Mouse (Mus musculus): ENCODE data around the gene Dcbld1. TPM values are rescaled to one million over a fixed set of nuclear protein-coding genes. Genes with fewer than 3 reads are reported as not detected.

Gene Dcbld1
- polyA plus RNA-seq, 1 experiment from 2014 or later: 34.1 TPM

- no peak overlapping the region for H3K4me2 ChIP-seq (ENCODE audit: low read length)
- no peak overlapping the region for H3K9ac ChIP-seq (ENCODE audit: low read length)
- no peak for DNase-seq (ENCODE audit: low spot score)
- WGBS: 94% methylated on average over 4 of the region's 4 CpGs
- H3K4me3 ChIP-seq (ENCODE audit: low read depth, low read length): no peak overlapping the region
- H3K27ac ChIP-seq (ENCODE audit: low read depth): no peak overlapping the region
- H3K9me3 ChIP-seq (ENCODE audit: control insufficient read depth, low read length): no peaks in the 10 kb centered on the region
- H3K36me3 ChIP-seq (ENCODE audit: control insufficient read depth, insufficient read depth, low read length): peaks cover 21% of the 10 kb centered on the region
- no peaks in the 10 kb centered on the region for H3K27me3 ChIP-seq (replicated peaks; ENCODE audit: control insufficient read depth, insufficient read depth, low read length)
- ATAC-seq (replicated peaks; ENCODE audit: low FRiP score, low TSS enrichment, low read depth): no peak
- no peaks in the 10 kb centered on the region for H3K4me1 ChIP-seq (replicated peaks; ENCODE audit: control insufficient read depth, insufficient read depth, low read length)
Measured at GRCm38 (mm10) chr10:52360241-52360735, 126.9 kb downstream of the Dcbld1 start.

- DNase-seq (ENCODE audit: low spot score) (no peak), ATAC-seq (replicated peaks; ENCODE audit: low FRiP score, low TSS enrichment, low read depth) (no peak)
- no peaks in the 10 kb centered on the region for H3K9me3 ChIP-seq (ENCODE audit: control insufficient read depth, low read length)
- WGBS: 92% methylated on average over 9 of the region's 9 CpGs
- H3K4me2 ChIP-seq (ENCODE audit: low read length): no peak overlapping the region
- H3K27ac ChIP-seq (ENCODE audit: low read depth): no peak overlapping the region
- H3K4me3 ChIP-seq (ENCODE audit: low read depth, low read length): no peak overlapping the region
- H3K4me1 ChIP-seq (replicated peaks; ENCODE audit: control insufficient read depth, insufficient read depth, low read length): no peaks in the 10 kb centered on the region
- no peaks in the 10 kb centered on the region for H3K27me3 ChIP-seq (replicated peaks; ENCODE audit: control insufficient read depth, insufficient read depth, low read length)
- no peak overlapping the region for H3K9ac ChIP-seq (ENCODE audit: low read length)
- H3K36me3 ChIP-seq (ENCODE audit: control insufficient read depth, insufficient read depth, low read length): peaks cover 13% of the 10 kb centered on the region
Measured at GRCm38 (mm10) chr10:52360862-52361609, 127.6 kb downstream of the Dcbld1 start.

- ATAC-seq (replicated peaks; ENCODE audit: low FRiP score, low TSS enrichment, low read depth): no peak
- no peak overlapping the region for H3K27ac ChIP-seq (ENCODE audit: low read depth)
- WGBS: 88% methylated on average over 4 of the region's 4 CpGs
Measured at GRCm38 (mm10) chr10:52368376-52368775, 135.0 kb downstream of the Dcbld1 start.

More at GRCm38 (mm10) chr10:52368376-52368775, 135.0 kb downstream of the Dcbld1 start:
- Histone ChIP-seq H3K27me3 (replicated peaks; ENCODE audit: control insufficient read depth, insufficient read depth, low read length) (no peaks in the 10 kb centered on the region), H3K9me3 (ENCODE audit: control insufficient read depth, low read length) (no peaks in the 10 kb centered on the region), H3K9ac (ENCODE audit: low read length) (no peak overlapping the region), H3K4me1 (replicated peaks; ENCODE audit: control insufficient read depth, insufficient read depth, low read length) (no peaks in the 10 kb centered on the region), H3K4me3 (ENCODE audit: low read depth, low read length) (no peak overlapping the region), H3K4me2 (ENCODE audit: low read length) (no peak overlapping the region), H3K36me3 (ENCODE audit: control insufficient read depth, insufficient read depth, low read length) (no peaks in the 10 kb centered on the region)
- no peak for DNase-seq (ENCODE audit: low spot score)

Other genes with a start within 250 kb of the Dcbld1 start
- not detected in 2 replicates for gene Vgll2, start 211.1 kb upstream of the Dcbld1 start, polyA plus RNA-seq (2014; fragmentation: Nextera tagmentation; extraction: Ambion mirVana)
- gene Ros1, start 38.4 kb upstream of the Dcbld1 start, polyA plus RNA-seq (2014; fragmentation: Nextera tagmentation; extraction: Ambion mirVana): 0.55 and 0.87 TPM in 2 replicates
- not detected in 2 replicates for gene Gm26741, start 125.1 kb downstream of the Dcbld1 start, polyA plus RNA-seq (2014; fragmentation: Nextera tagmentation; extraction: Ambion mirVana)
- 17.8 and 19.2 TPM in 2 replicates for gene Gopc, start 148.5 kb downstream of the Dcbld1 start, polyA plus RNA-seq (2014; fragmentation: Nextera tagmentation; extraction: Ambion mirVana)
- gene Nepn, start 155.4 kb downstream of the Dcbld1 start, polyA plus RNA-seq (2014; fragmentation: Nextera tagmentation; extraction: Ambion mirVana): 1.1 and 3.0 TPM in 2 replicates
- gene Nus1, start 183.9 kb downstream of the Dcbld1 start, polyA plus RNA-seq (2014; fragmentation: Nextera tagmentation; extraction: Ambion mirVana): 15.0 and 16.6 TPM in 2 replicates